Comparison of ENCODE assay signal across 12 mouse cellular contexts in the genomic region with DNA sequence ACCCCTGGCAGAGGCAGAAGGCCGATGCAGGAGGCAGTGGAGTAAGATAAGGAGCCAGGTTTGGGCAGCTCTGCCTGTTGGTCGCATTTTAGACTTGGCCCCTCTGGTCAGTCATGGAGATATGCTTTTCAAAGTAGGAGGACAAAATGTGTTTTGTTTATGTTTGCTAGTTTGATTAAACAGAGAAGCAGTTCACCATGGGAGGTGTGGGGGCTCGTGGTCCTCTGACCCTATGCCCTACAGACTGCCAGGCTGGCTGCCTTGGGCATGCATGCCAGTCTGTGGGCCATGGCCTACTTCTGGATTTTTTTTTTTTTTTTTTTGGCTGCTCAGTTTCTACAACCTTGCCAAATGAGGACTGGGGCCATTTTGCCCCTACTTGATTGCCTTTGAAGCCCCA.
"Had no signal": no experiment of that assay in that cellular context is flagged by ENCODE, and none has a peak within 500 bp of the region (broad histone marks: within the 10 kb centered on the region; RNA-seq: fewer than 3 reads in every experiment).

No protein-coding gene starts in this region.

- DNase-seq: retina, postnatal 1 day; right cerebral cortex, adult 18-20 months; right cerebral cortex, postnatal 14 days; right cerebral cortex, postnatal 25 days; right cerebral cortex, postnatal 4 days; spleen, adult 18-20 months; thymus, adult 18-20 months; thymus, adult 2 months; thymus, postnatal 14 days; thymus, postnatal 25 days; thymus, postnatal 36 days; thymus, postnatal 4 days had no signal
